Mouse (Mus musculus): ENCODE measurements at regions not wholly inside any gene's neighbourhood (a gene's known extent, or its start where the extent isn't known, plus 50 kb on each side); places are given as distances from the start of the nearest gene placed in this dataset.

DNA sequence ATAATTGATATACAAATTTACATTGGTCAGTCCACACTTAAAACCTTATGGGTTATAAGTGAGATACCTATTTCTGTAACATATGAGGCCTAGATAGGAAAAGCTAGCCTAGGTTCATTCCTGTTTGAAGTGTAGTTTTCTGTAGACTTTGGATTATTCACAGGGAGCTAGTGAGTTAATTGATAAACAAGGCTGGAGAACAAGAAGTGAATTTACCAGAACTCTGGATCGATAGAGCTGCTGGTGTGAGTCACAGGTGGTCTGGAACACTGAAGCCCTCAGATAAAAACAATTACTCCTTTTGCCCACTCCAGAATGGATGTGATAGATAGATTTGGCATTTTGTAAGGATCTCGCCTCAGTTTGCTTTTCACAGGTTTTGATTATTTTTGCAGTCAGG is 62.0 kb upstream of the Rtl1 start:
- Histone ChIP-seq H3K4me2 (replicated peaks) (no peak overlapping the region), H3K4me3 (no peak overlapping the region), H3K27ac (no peak overlapping the region), H3K9me3 (no peaks in the 10 kb centered on the region), H3K4me1 (no peaks in the 10 kb centered on the region), H3K9ac (no peak overlapping the region), H3K36me3 (peaks cover 20% of the 10 kb centered on the region; the same call in 1 of the 2 replicates), H3K27me3 (no peaks in the 10 kb centered on the region)
- WGBS: 84% methylated on average over 2 of the region's 2 CpGs
- no peak for ATAC-seq (ENCODE audit: insufficient number of reproducible peaks, insufficient read depth, low FRiP score, low TSS enrichment)

DNA sequence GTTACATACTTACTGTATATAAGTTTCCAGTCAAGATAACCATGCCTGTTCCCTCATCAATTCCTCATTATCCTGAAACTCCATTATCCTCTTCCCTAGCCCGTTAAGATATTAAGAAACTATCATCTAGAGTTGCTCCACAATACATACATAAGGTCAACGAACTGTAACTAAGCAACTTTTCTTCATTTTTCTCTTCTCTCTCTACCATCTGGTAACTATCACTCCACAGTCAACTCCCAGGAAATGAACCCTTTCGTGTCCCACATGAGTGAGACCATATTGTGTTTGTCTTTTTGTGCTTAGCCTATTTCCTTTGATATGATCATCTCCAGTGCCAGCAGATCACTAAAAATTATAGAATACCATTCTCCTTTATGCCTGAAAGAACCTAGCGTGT is 74.6 kb upstream of the Rtl1 start:
- H3K4me3 ChIP-seq: no peak overlapping the region
- no peak overlapping the region for H3K4me2 ChIP-seq (replicated peaks)
- no peaks in the 10 kb centered on the region for H3K4me1 ChIP-seq
- no peak overlapping the region for H3K27ac ChIP-seq
- ATAC-seq (ENCODE audit: insufficient number of reproducible peaks, insufficient read depth, low FRiP score, low TSS enrichment): no peak
- no peak overlapping the region for H3K9ac ChIP-seq
- 76% methylated on average over 4 of the region's 4 CpGs for WGBS
- H3K27me3 ChIP-seq: no peaks in the 10 kb centered on the region
- H3K9me3 ChIP-seq: no peaks in the 10 kb centered on the region
- peaks cover 11% of the 10 kb centered on the region for H3K36me3 ChIP-seq

DNA sequence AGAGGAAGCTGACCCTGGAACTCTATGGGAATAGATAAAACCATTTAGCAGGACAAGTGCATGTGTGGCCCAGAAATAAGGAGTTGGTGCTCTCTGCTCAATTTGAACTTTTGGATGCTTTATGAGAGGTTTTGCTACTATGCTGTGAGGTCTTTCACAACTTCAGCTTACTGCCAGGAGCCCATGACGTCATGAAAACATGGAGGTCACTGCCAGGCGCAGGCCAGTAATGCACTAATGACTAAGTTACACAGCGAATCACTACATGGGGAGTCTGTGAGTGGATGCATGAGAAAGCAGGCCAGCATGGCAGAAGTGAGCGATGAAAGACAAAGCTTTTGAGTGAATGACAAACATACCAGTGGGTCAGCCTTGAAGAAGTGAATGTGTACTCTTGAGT is 93.9 kb upstream of the Rtl1 start:
- H3K4me1 ChIP-seq: no peaks in the 10 kb centered on the region
- no peak overlapping the region for H3K9ac ChIP-seq
- no peak for ATAC-seq (ENCODE audit: insufficient number of reproducible peaks, insufficient read depth, low FRiP score, low TSS enrichment)
- no peak overlapping the region for H3K4me3 ChIP-seq
- H3K9me3 ChIP-seq: no peaks in the 10 kb centered on the region
- H3K27me3 ChIP-seq: no peaks in the 10 kb centered on the region
- 89% methylated on average over 4 of the region's 4 CpGs for WGBS
- H3K36me3 ChIP-seq: peaks cover 60% of the 10 kb centered on the region
- H3K27ac ChIP-seq: no peak overlapping the region
- no peak overlapping the region for H3K4me2 ChIP-seq (replicated peaks)

DNA sequence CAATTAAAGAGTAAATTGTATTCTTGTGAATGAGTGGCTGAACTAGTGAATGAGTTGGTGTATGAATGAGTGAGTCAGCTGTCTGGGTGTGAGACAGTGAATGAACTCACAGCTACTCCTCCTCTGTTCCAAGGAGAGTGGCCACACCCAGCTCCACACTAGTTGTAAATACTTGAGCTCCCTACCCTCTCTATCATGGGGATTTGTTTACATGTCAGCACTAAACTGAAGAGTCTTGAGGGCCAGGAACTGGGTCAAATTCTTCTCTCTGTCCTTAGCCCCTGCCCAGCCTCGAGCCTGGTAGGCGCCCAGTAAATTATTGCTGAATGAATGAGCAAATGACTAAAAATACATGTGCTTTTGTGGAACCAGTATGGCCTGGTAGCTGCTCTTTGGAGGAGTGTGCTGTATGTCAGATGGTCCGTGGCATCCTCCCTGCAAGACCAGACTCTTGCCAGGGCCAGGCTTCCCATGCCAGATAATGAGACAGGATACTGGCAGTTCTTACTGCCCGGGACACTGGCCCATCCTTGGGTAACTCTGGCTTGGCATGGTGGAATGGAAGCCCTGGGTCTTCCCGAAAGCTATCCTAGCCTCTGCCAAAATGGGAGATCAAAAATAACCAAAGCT is 94.8 kb upstream of the Rtl1 start:
- no peak overlapping the region for H3K4me2 ChIP-seq (replicated peaks)
- no peaks in the 10 kb centered on the region for H3K9me3 ChIP-seq
- H3K36me3 ChIP-seq: peaks cover 59% of the 10 kb centered on the region
- ATAC-seq (ENCODE audit: insufficient number of reproducible peaks, insufficient read depth, low FRiP score, low TSS enrichment): no peak
- no peaks in the 10 kb centered on the region for H3K27me3 ChIP-seq
- no peak overlapping the region for H3K4me3 ChIP-seq
- H3K9ac ChIP-seq: no peak overlapping the region
- no peaks in the 10 kb centered on the region for H3K4me1 ChIP-seq
- WGBS: 90% methylated on average over 5 of the region's 5 CpGs
- H3K27ac ChIP-seq: no peak overlapping the region

DNA sequence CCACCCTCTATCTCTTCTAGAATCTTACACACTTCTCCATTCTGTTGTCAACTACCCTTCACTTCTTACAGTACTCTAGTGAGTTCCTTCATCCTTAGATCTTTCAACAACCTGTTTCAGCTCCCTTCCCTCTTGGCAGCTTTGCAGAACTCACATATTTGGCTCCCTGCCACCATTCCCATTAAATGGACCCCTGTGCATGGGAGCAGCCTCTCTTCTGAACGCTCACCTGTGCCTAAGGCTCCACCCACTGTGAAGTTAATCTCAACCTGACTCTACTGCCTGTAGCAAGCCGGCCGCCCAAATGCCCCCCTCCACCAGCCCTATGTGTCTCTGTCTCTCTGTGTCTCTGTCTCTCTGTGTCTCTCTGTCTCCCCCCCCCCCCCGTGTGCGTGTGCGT is 106.7 kb upstream of the Rtl1 start:
- ATAC-seq (ENCODE audit: insufficient number of reproducible peaks, insufficient read depth, low FRiP score, low TSS enrichment): no peak
- Histone ChIP-seq H3K4me3 (no peak overlapping the region), H3K27ac (no peak overlapping the region), H3K27me3 (no peaks in the 10 kb centered on the region), H3K36me3 (peaks cover 9% of the 10 kb centered on the region), H3K9me3 (no peaks in the 10 kb centered on the region), H3K9ac (no peak overlapping the region), H3K4me2 (replicated peaks) (no peak overlapping the region), H3K4me1 (no peaks in the 10 kb centered on the region)
- 71% methylated on average over 3 of the region's 6 CpGs for WGBS

DNA sequence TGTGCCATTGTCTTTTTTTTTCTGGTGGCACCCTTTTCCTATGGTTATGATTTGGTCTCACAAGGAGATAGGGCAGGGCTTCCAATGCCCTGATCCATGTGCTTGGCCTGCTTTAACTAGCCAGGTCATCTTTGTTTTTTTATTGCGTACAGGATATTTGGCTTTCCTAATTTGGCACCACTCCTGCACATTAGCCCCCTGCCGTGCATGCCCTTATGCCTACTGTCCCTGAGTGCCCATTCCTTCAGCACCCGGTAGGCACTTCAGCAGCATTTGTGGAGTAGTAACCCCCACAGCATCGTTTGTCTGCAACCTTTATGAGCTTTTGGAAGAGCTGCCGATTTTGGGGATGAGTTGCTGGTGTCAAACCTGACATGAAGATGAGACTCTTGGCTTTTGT is 109.5 kb upstream of the Rtl1 start:
- H3K36me3 ChIP-seq: peaks cover 26% of the 10 kb centered on the region
- no peaks in the 10 kb centered on the region for H3K27me3 ChIP-seq
- no peak overlapping the region for H3K27ac ChIP-seq
- no peak overlapping the region for H3K4me3 ChIP-seq
- no peaks in the 10 kb centered on the region for H3K4me1 ChIP-seq
- no peaks in the 10 kb centered on the region; the same call in 1 of the 2 replicates for H3K9me3 ChIP-seq
- 92% methylated on average over 5 of the region's 5 CpGs for WGBS
- H3K4me2 ChIP-seq (replicated peaks): no peak overlapping the region
- H3K9ac ChIP-seq: no peak overlapping the region
- ATAC-seq (ENCODE audit: insufficient number of reproducible peaks, insufficient read depth, low FRiP score, low TSS enrichment): no peak

DNA sequence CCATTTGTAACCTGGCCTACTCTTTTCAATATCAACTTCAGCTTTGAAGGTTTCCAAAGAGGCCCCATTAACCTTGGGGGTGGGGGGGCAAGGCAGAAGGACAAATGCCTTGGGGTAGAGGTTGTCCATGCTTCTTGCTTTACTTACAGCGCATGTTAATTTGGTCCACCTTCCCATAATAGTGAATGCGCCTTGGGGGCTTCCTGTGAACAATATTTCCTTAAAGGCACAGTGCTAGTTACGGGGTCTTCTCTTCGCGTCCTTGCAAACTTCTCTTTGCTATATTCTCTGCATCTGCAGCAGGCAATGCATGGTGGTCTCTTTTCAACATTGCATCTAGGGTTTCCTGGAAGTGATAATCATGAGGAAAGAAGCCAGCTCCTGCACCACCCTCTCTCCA is 111.3 kb upstream of the Rtl1 start:
- Histone ChIP-seq H3K4me2 (replicated peaks) (no peak overlapping the region), H3K27ac (no peak overlapping the region), H3K36me3 (peaks cover 41% of the 10 kb centered on the region), H3K4me3 (no peak overlapping the region), H3K9ac (no peak overlapping the region), H3K4me1 (no peaks in the 10 kb centered on the region), H3K27me3 (no peaks in the 10 kb centered on the region), H3K9me3 (no peaks in the 10 kb centered on the region; the same call in 1 of the 2 replicates)
- 94% methylated on average over 5 of the region's 5 CpGs for WGBS
- ATAC-seq (ENCODE audit: insufficient number of reproducible peaks, insufficient read depth, low FRiP score, low TSS enrichment): no peak

DNA sequence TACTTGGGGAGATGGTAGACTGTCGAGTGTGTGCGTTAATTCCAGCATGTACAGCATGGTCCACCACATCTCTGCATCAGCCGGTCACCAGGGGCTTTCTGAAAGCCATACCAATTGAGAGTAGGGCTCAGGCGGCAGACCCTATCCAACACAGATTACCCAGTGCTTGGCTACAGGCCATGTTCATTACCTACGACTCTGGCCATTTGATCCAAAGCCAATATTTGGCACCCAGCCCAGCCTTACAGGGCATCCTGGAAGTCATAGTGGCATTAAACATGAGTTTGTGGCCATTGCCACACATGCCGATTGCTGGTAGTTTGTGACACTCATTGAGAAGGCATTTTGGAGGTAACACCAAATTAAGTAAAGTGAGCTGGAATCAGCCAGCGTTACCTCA is 111.8 kb upstream of the Rtl1 start:
- WGBS: 92% methylated on average over 7 of the region's 7 CpGs
- Histone ChIP-seq H3K27ac (no peak overlapping the region), H3K4me3 (no peak overlapping the region), H3K9me3 (no peaks in the 10 kb centered on the region; the same call in 1 of the 2 replicates), H3K9ac (no peak overlapping the region), H3K4me2 (replicated peaks) (no peak overlapping the region), H3K36me3 (peaks cover 47% of the 10 kb centered on the region), H3K4me1 (no peaks in the 10 kb centered on the region), H3K27me3 (no peaks in the 10 kb centered on the region)
- ATAC-seq (ENCODE audit: insufficient number of reproducible peaks, insufficient read depth, low FRiP score, low TSS enrichment): no peak

DNA sequence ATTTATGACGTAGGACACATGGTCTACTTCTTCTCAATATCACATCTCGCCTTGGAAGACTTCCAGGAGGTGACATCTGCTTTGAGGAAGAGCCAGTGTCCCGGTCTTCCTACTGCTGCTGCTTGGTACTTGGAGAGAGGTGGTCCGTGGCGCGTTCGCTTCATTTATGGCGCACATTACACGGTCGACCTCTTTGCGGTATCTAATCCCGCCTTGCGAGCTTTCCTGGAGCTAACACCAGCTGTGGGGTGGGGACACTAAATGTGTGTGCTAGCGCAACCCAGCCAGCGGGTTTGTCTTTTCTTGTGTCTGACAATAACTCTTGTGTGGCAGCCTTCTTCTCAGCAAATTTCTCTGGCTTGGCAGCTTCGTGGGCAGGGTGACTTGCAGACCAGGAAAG is 112.3 kb upstream of the Rtl1 start:
- Histone ChIP-seq H3K4me1 (no peaks in the 10 kb centered on the region), H3K4me2 (replicated peaks) (no peak overlapping the region), H3K27ac (no peak overlapping the region), H3K27me3 (no peaks in the 10 kb centered on the region), H3K36me3 (peaks cover 50% of the 10 kb centered on the region), H3K4me3 (no peak overlapping the region), H3K9me3 (no peaks in the 10 kb centered on the region; the same call in 1 of the 2 replicates), H3K9ac (no peak overlapping the region)
- WGBS: 98% methylated on average over 16 of the region's 16 CpGs
- ATAC-seq (ENCODE audit: insufficient number of reproducible peaks, insufficient read depth, low FRiP score, low TSS enrichment): no peak

DNA sequence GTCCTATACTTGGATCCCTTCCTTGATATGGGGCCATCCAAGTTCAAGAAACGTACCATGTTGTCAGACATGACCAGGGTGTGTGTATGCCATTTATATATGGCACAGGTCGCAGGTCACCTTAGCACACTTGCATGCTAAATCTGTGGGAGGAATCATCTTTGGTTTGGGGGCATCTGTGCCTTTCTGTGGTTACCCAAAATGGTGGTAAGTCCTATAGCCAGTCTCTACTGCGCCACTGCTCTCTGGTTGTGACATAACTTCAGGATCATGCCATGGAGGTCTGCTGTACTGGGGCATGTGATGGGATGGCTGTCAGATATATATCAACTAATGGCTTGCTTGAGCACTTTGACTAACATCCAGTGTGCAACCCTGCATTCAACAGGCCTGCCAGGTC is 112.9 kb upstream of the Rtl1 start:
- H3K27ac ChIP-seq: no peak overlapping the region
- H3K9ac ChIP-seq: no peak overlapping the region
- 91% methylated on average over 3 of the region's 3 CpGs for WGBS
- no peaks in the 10 kb centered on the region for H3K4me1 ChIP-seq
- H3K27me3 ChIP-seq: no peaks in the 10 kb centered on the region
- H3K36me3 ChIP-seq: peaks cover 57% of the 10 kb centered on the region
- no peak for ATAC-seq (ENCODE audit: insufficient number of reproducible peaks, insufficient read depth, low FRiP score, low TSS enrichment)
- no peak overlapping the region for H3K4me2 ChIP-seq (replicated peaks)
- H3K4me3 ChIP-seq: no peak overlapping the region
- H3K9me3 ChIP-seq: no peaks in the 10 kb centered on the region; the same call in 1 of the 2 replicates

DNA sequence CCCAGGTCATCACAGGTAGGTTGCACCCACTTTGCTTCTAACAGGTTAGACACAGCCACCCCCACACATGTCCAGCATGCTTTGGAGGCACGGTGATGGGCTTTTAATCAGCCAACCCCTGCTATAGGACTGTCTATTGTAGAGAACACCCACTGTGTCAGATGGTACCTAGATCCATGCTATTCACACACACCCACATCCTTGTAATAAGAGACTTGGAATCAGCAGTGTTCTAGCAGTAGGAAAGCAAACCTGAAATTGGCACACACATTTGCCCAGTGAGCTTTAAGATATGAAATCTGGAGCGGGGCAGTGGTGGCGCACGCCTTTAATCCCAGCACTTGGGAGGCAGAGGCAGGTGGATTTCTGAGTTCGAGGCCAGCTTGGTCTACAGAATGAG is 113.9 kb upstream of the Rtl1 start:
- H3K4me1 ChIP-seq: no peaks in the 10 kb centered on the region

DNA sequence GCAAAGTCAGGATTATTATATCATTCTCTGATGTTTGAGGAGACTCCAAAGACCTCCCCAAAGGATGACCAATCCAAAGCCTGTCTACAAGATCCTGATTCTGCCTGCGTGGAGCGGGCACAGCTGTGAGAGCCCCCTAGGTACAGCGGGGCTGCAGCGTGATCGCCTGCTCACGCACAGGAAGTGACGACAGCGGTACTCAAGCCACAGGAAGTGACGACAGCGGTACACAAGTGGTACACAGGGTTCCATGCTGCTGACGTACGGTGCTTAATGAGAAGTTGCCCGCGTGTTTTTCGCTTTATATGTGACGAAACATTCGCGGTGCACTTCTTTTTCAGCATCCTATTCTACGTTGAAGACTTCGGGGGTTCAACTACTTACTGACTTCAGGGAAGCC is 116.9 kb upstream of the Rtl1 start:
- ATAC-seq (ENCODE audit: insufficient number of reproducible peaks, insufficient read depth, low FRiP score, low TSS enrichment): no peak
- WGBS: 95% methylated on average over 20 of the region's 20 CpGs
- H3K4me1 ChIP-seq: no peaks in the 10 kb centered on the region
- no peak overlapping the region for H3K27ac ChIP-seq
- no peak overlapping the region for H3K4me2 ChIP-seq (replicated peaks)
- H3K9me3 ChIP-seq: no peaks in the 10 kb centered on the region; the same call in 1 of the 2 replicates
- no peak overlapping the region for H3K4me3 ChIP-seq
- H3K36me3 ChIP-seq: peaks cover 75% of the 10 kb centered on the region
- H3K27me3 ChIP-seq: no peaks in the 10 kb centered on the region
- no peak overlapping the region for H3K9ac ChIP-seq

More for the DNA sequence above, 113.9 kb upstream of the Rtl1 start:
- Histone ChIP-seq H3K9ac (no peak overlapping the region), H3K9me3 (no peaks in the 10 kb centered on the region; the same call in 1 of the 2 replicates), H3K4me3 (no peak overlapping the region), H3K4me2 (replicated peaks) (no peak overlapping the region), H3K27ac (no peak overlapping the region), H3K36me3 (peaks cover 63% of the 10 kb centered on the region), H3K27me3 (no peaks in the 10 kb centered on the region)
- 91% methylated on average over 5 of the region's 5 CpGs for WGBS
- no peak for ATAC-seq (ENCODE audit: insufficient number of reproducible peaks, insufficient read depth, low FRiP score, low TSS enrichment)

DNA sequence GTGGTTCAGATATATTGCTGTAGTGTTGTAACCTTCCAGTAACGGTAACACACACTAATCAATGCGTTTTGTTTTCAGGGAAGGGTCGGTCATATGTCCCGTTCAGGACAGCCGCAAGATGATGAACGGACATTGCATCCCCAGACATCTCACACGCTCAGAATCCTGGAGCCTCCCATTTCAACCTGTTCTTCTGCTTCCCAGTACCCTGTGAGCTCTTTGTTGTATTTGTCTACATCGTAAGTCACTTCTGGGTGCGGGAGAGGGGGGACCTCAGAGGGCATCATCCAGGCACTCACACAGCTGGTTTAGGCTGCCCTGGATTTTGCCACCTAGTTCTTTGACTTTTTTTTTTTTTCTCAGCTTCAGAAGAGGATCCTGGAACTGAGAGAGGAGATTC is 117.9 kb upstream of the Rtl1 start:
- Histone ChIP-seq H3K4me1 (no peaks in the 10 kb centered on the region), H3K4me3 (no peak overlapping the region), H3K36me3 (peaks cover 68% of the 10 kb centered on the region), H3K27ac (no peak overlapping the region), H3K4me2 (replicated peaks) (no peak overlapping the region), H3K9me3 (no peaks in the 10 kb centered on the region), H3K27me3 (no peaks in the 10 kb centered on the region), H3K9ac (no peak overlapping the region)
- ATAC-seq (ENCODE audit: insufficient number of reproducible peaks, insufficient read depth, low FRiP score, low TSS enrichment): no peak
- 95% methylated on average over 9 of the region's 9 CpGs for WGBS
